Comparison of ENCODE assay signal across 9 mouse cellular contexts in the genomic region with DNA sequence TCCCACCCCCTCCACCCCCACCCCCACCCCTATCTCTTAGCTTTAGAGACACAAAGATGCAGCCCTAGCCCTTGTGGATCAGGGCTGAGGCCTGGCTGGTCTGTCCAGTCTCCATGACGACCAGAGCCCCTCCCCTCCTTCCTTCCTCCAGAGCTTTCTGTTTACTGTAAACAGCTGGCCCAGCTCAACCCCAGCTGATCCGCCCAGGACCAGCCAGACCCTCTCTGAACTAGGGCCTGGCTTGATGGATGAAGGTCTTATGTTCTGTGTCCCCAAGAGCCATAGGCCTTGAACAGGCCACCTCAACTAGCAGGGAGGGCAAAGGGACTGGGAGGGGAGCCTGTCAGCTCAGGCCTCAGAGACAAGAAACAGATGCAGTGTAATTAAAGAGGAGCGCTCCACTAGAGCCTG. TPM values are rescaled to one million over a fixed set of nuclear protein-coding genes. Genes with fewer than 3 reads are reported as not detected.
DNase-seq lines count a peak whose midpoint lies in the region; ATAC-seq lines count a peak whose summit lies in the region.
"Had no signal": no experiment of that assay in that cellular context is flagged by ENCODE, and none has a peak within 500 bp of the region (broad histone marks: within the 10 kb centered on the region; RNA-seq: fewer than 3 reads in every experiment).

No protein-coding gene starts in this region.

- H3K27ac ChIP-seq in embryonic facial prominence, embryonic 15.5 days (replicated peaks), result no peak overlapping the region
- H3K27ac ChIP-seq in kidney, embryonic 16.5 days (ENCODE audit: low read length), result 0 out of 2 replicates have a peak overlapping the region, but pooled peaks have one; percentile 60

- WGBS in embryonic facial prominence, embryonic 15.5 days, result 27% methylated on average over 3 of the region's 3 CpGs
- WGBS in kidney, embryonic 16.5 days, result 10% methylated on average over 3 of the region's 3 CpGs

- no peak overlapping the region for H3K4me3 ChIP-seq in embryonic facial prominence, embryonic 15.5 days (replicated peaks)
- H3K4me3 ChIP-seq in kidney, embryonic 16.5 days (ENCODE audit: low read length), result no peak overlapping the region

- H3K9ac ChIP-seq in embryonic facial prominence, embryonic 15.5 days, result no peak overlapping the region
- H3K9ac ChIP-seq in kidney, embryonic 16.5 days (replicated peaks; ENCODE audit: low read length), result no peak overlapping the region

- ATAC-seq in embryonic facial prominence, embryonic 15.5 days (ENCODE audit: insufficient number of reproducible peaks, low FRiP score, low TSS enrichment, low read depth), result peak; percentile 24; the same call in 1 of the 2 replicates
- ATAC-seq in kidney, embryonic 16.5 days (ENCODE audit: low FRiP score, low TSS enrichment), result peak; percentile 90

- H3K36me3 ChIP-seq in embryonic facial prominence, embryonic 15.5 days, result no peaks in the 10 kb centered on the region
- H3K36me3 ChIP-seq in kidney, embryonic 16.5 days (ENCODE audit: insufficient read depth, low read length), result no peaks in the 10 kb centered on the region

- peaks cover 23% of the 10 kb centered on the region for H3K4me1 ChIP-seq in embryonic facial prominence, embryonic 15.5 days
- H3K4me1 ChIP-seq in kidney, embryonic 16.5 days (ENCODE audit: insufficient read depth, low read length), result peaks cover 23% of the 10 kb centered on the region

- no peaks in the 10 kb centered on the region for H3K9me3 ChIP-seq in embryonic facial prominence, embryonic 15.5 days (replicated peaks)
- no peaks in the 10 kb centered on the region for H3K9me3 ChIP-seq in kidney, embryonic 16.5 days (ENCODE audit: low read length)

- H3K4me2 ChIP-seq in embryonic facial prominence, embryonic 15.5 days (replicated peaks), result no peak overlapping the region
- no peak overlapping the region for H3K4me2 ChIP-seq in kidney, embryonic 16.5 days (replicated peaks; ENCODE audit: low read depth, low read length)

- H3K27me3 ChIP-seq in embryonic facial prominence, embryonic 15.5 days, result no peaks in the 10 kb centered on the region
- H3K27me3 ChIP-seq in kidney, embryonic 16.5 days (ENCODE audit: insufficient read depth, low read length), result no peaks in the 10 kb centered on the region

- peak; percentile 52 to 69 for DNase-seq in adrenal gland, adult (ENCODE audit: inconsistent age in 2 of 2, low spot score in 1 of 2)
- DNase-seq in adrenal gland, postnatal 14 days, result no peak
- peak; percentile 77 to 90 for DNase-seq in lung, postnatal 4 days
- no peak for DNase-seq in layer of hippocampus, adult 8-10 months (ENCODE audit: low spot score in 2 of 2)
- DNase-seq in cerebellum, adult 8-10 months, result no peak
- DNase-seq in layer of hippocampus, postnatal 36 days, result no peak
- DNase-seq: cerebellum, adult 11-12 months had no signal

RNA-seq across cellular contexts. Expression of gene Vps18, which starts 16.3 kb away (rescaled TPM):
- total RNA-seq in adrenal gland, postnatal 14 days (2021), result 18.1 and 18.6 TPM in 2 replicates
- 18.8 and 19.6 TPM in 2 replicates for polyA plus RNA-seq in embryonic facial prominence, embryonic 15.5 days (2015; fragmentation: Nextera tagmentation; extraction: Ambion mirVana)
- 23.0 and 23.1 TPM in 2 replicates for polyA plus RNA-seq in kidney, embryonic 16.5 days (2015; fragmentation: Nextera tagmentation; extraction: Ambion mirVana)
- 10 to 100 TPM; 42.9 to 47.2 (median 45.5) TPM for total RNA-seq in layer of hippocampus, adult 8-10 months (2022)
- 10 to 100 TPM; 40.6 to 41.5 TPM for total RNA-seq in layer of hippocampus, postnatal 36 days (2021)

RNA-seq across cellular contexts. Expression of gene Dll4, which starts 20.8 kb away (rescaled TPM):
- 13.7 and 14.4 TPM in 2 replicates for total RNA-seq in adrenal gland, postnatal 14 days (2021)
- polyA plus RNA-seq in embryonic facial prominence, embryonic 15.5 days (2015; fragmentation: Nextera tagmentation; extraction: Ambion mirVana), result 5.7 and 5.8 TPM in 2 replicates
- polyA plus RNA-seq in kidney, embryonic 16.5 days (2015; fragmentation: Nextera tagmentation; extraction: Ambion mirVana), result 12.9 and 13.5 TPM in 2 replicates
- 1 to 10 TPM; 2.1 to 3.7 (median 3.2) TPM for total RNA-seq in layer of hippocampus, adult 8-10 months (2022)
- total RNA-seq in layer of hippocampus, postnatal 36 days (2021), result 1 to 10 TPM; 2.7 TPM

RNA-seq across cellular contexts. Expression of gene Rhov, which starts 33.7 kb away (rescaled TPM):
- total RNA-seq in adrenal gland, postnatal 14 days (2021), result 0.41 TPM in 1 of 2 replicates, not detected in the other
- 37.1 and 37.9 TPM in 2 replicates for polyA plus RNA-seq in embryonic facial prominence, embryonic 15.5 days (2015; fragmentation: Nextera tagmentation; extraction: Ambion mirVana)
- polyA plus RNA-seq in kidney, embryonic 16.5 days (2015; fragmentation: Nextera tagmentation; extraction: Ambion mirVana), result 1.8 and 2.3 TPM in 2 replicates
- total RNA-seq in layer of hippocampus, adult 8-10 months (2022), result 1 to 10 TPM; 8.5 to 10.0 (median 9.7) TPM
- total RNA-seq in layer of hippocampus, postnatal 36 days (2021), result 1 to 10 TPM; 6.4 to 6.9 TPM

RNA-seq across cellular contexts. Expression of gene Chac1, which starts 46.2 kb away (rescaled TPM):
- 3.7 and 6.2 TPM in 2 replicates for total RNA-seq in adrenal gland, postnatal 14 days (2021)
- polyA plus RNA-seq in embryonic facial prominence, embryonic 15.5 days (2015; fragmentation: Nextera tagmentation; extraction: Ambion mirVana), result 2.1 and 2.4 TPM in 2 replicates
- polyA plus RNA-seq in kidney, embryonic 16.5 days (2015; fragmentation: Nextera tagmentation; extraction: Ambion mirVana), result 0.86 and 1.3 TPM in 2 replicates
- 1 to 10 TPM; 5.1 to 6.4 (median 6.4) TPM for total RNA-seq in layer of hippocampus, adult 8-10 months (2022)
- 1 to 10 TPM; 5.2 to 5.8 TPM for total RNA-seq in layer of hippocampus, postnatal 36 days (2021)

Comparison
In these comparisons a context has a peak if more than half of its experiments do, and no peak if none do; other contexts are left out.
1. DNase-seq: peak in adrenal gland, adult (2 of 2) and lung, postnatal 4 days (2 of 2); none in adrenal gland, postnatal 14 days (single experiment), layer of hippocampus, adult 8-10 months (0 of 2), cerebellum, adult 8-10 months (single experiment) and layer of hippocampus, postnatal 36 days (0 of 2).